Mouse (Mus musculus) urinary bladder, postnatal 14 days (tissue): ENCODE results near the gene Itpr2.

ENCODE experiments used
- DNase-seq: peaks from one replicate; pipeline ENCODE4 v3.0.0; 2021; ENCODE audit warnings: low spot score

Itpr2 gene

DNA sequence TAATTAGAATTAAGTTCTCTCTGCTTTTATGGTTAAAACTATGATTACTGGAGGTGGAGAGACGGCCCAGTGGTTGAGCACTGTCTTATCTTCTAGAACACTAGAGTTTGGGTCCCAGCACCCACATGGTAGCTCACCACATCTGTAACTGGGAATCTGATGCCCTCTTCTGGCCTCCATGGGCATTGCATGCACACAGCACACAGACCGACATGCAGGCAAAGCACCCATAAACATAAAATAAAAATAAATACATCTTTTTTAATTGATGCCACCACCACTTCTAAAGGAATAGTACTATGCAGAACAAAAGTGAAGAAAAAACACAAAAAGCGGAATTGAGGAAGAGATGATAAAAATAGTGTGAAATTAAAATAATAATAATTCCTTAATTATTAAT is 243.8 kb downstream of the Itpr2 start:
- peak; percentile 0 for DNase-seq

DNA sequence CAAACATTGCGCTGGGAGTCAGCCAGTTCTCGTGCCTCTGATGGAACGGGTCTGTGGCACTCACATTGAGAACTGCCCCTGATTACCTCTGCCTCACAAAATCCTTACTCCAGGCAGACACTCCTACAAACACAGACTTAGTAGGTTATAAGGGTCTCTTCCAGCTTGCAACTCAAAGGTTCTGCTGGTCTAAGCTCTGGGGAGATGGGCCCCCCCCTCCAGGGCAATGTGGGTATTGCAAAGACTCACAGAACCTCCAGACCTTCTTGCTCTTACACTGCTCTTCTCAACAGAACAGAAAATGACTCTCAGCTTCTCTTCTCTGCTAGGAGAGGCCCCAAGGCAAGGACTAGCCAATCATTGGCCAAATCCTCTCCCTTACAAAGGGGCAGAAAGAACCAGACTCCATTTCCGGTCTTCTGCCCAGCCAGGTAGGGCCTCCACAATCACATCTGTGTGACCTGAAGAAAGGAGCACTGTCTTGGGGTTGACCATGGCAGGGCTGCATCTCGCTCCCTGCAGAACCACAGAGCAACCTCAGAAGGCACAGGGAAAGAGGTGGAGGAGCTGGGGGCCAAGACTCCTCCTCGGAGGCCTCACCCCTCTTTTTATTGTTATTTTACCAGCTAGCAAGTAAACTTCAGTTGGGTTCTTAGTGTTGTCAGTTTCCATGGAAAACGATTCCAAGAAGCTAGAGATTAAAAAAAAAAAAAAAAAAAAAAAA is 244.9 kb downstream of the Itpr2 start:
- no peak for DNase-seq

DNA sequence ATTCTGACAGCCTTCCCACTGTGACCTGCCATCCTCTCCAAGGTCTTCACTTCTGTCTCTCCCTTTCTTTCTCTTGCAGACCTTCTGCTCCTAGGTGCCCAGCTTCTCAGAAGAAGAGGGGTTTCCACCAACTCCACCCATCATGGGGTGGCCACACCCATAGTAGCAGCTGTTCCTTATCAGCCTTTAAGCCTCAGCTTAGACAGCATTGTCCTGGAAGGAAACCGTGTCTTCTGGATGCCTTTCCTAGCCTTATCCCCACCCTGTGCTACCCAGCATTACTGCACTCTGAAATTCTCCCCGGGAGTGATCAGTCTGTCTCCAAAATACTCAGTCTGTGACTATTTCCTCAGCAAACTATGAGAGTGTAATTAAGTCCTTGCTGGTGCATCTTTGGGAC is 245.6 kb downstream of the Itpr2 start:
- DNase-seq: peak; percentile 12

DNA sequence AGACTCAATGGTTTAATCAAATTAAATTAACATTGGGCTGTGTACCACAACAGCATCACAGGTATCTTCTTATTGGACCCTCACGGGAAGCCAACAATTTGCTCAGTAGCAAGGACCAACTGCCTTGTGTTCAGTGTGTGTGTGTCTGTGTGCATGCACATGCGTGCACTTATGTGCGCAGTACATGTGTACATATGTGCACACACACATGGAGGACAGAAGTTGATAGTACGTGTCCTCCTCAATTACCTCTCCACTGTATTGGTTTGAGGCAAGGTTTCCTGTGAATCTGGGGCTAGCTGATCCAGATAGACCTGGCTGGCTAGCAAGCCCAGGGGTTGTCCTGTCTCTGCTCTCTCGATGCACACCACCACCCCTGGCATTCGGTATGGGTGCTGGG is 246.4 kb downstream of the Itpr2 start:
- DNase-seq: no peak

DNA sequence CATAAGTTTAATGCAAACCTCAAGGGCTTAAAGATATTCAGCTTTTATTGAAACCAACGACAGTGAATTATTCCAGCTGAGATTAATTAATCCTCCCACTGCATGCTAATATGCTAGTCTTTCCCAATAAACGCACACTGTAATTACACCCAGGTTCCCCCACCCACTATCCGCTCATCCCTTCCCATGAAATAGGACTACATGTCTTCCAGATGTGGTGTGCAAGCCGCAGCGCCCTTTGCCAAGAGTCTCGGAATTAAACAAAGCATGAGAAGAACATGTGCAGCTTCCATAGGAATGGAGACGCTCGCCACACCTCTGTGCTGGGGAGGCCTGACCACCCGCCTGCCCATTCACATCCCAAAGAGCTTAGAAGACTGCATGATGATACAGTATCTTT is 247.1 kb downstream of the Itpr2 start:
- no peak for DNase-seq

DNA sequence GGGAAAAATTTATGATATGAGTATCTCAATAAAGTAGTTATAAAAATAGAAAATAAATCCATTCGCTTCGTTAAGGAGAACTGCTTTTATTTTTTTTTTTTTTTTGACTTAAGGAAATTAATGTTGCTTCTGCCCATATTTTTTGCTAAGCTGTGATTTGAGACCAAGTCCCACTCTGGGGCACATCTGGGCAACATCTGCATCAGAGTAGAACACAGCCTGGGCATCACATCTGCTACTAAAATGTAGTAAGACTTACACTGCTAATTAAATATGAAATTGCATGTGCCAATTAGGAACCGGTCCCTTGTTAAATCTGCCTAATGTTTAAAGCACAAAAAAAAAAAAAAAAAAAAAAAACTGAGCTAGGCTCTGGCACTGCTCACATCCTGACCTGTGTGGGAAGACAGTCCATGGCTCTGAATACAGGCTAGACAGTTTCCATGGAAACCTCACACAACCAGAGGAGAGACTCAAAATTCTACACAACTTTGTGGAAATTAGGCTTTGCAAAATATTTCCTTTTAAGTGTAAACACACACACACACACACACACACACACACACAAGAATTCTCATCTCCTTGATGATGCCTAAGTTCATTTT is 247.7 kb downstream of the Itpr2 start:
- DNase-seq: no peak

DNA sequence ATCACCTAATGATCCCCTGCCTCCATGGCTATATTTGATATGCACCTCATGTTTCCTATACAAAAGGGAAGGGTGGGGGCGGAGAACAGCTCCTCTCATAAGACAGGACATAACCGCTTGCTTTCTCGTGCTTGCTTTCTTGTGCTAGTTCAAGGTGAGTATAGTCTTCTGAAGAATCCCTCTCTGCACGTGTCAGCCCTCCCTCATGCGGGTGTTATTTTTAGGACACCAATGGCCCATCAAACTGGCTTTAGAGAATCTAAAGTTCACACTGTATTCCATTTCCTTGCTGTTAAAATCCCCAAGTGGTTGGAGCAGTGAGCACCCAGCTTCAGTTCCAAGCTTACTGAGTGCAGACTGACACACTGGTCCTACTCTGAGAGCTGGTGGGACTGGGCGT is 252.9 kb downstream of the Itpr2 start:
- DNase-seq: no peak

DNA sequence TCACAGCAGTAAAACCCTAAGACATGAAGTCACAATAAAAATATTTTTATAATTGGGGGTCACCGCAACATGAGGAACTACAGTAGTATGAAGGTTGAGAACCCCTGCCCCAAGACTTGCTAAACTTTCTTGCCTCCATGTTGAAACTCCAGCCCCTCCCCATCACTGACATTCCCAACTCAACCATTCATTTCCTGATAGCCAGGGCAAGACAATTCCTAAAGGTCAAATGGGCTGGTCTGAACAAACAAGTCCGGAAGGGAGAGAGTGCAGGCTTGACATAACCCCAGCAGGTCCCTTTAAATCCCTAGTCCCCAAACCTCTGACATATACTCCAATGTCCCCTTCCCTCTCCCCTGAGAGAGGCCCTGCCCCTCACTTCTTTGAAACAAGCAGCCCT is 253.7 kb downstream of the Itpr2 start:
- no peak for DNase-seq

DNA sequence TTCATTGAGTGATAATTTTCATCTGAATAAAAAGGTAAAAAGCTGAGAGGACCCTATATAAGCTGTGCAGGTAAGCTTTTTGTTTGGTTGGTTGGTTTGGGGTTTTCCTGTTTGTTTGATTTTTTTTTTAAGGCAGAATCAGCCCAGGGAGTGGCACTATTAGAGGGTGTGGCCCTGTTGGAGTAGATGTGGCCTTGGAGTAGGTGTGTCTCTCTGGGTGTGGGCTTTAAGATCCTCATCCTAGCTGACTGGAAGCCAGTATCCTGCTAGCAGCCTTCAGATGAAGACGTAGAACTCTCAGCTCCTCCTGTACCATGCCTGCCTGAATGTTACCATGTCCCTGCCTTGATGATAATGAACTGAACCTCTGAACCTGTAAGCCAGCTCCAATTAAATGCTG is 254.1 kb downstream of the Itpr2 start:
- no peak for DNase-seq

DNA sequence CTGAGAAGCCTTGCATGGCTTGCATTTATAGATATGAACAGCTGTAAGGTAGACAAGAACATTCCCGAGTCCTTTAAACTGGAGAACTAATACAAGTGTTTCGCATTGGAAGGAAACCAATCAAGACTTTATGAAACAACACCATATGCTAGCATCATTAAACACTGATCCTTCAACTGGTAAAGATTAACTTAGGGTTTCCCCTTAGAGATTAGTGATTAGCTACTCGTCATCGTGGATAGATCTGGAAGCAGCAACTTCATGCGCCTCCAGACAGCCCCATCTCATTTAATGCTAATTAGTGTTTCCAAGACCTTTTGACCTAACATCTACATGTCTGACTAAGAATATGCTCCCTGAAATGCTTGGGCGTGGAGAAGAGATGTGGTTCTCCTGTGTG is 255.7 kb downstream of the Itpr2 start:
- no peak for DNase-seq

DNA sequence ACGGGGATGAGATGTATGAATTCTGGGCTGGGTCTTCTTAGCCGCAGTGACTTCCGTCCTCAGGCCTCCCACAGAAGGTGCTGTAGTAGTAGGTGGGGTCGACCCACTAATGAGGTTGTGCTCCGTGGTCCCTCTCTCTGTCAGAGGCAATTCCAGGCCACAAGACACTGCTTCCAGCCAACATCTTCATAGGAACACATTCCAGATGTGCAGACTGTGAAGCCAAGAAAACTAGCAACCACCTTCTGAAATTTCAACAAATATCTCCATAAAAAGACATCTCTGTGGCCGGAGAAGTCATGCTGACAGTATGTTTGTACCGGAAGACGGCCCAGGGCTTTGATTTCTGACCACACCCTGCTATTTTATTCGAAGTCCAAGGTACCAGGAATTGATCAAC is 256.1 kb downstream of the Itpr2 start:
- no peak for DNase-seq

DNA sequence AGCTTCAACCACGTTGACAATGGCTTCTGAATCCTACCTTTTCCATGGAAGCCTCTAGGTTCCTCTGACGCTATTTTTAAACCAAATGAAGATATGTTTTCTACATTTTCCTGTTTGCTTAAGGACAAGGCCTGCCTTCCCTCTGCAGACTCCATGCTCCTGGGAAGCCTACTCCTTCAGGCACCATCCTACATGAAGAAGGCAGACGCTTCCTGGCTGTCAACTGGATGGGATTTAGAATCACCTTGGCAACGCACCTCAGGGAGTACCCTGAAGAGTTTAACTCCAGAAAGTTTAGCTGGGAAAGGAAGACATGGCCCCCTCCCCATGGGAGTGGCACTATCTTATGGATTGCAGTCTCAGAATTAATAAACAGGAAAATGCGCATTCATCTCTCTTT is 259.0 kb downstream of the Itpr2 start:
- DNase-seq: no peak

DNA sequence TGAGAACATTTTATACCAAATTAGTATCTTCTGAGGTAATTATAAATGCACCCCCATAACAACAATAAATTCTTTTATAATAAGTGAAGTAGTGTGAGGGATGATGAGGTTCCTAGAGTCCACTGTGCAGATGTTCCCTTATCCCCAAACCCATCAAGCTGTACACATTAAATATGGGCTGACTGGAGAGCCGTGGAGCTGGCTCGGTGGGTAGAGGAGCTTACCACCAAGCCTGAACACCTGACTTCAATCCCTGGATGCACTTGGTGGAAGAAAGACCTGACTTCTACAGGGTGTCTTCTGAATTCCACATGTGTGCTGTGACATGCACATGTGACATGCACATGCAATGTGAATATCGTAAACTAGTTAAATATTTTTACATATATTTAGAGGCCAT is 260.7 kb downstream of the Itpr2 start:
- DNase-seq: no peak

DNA sequence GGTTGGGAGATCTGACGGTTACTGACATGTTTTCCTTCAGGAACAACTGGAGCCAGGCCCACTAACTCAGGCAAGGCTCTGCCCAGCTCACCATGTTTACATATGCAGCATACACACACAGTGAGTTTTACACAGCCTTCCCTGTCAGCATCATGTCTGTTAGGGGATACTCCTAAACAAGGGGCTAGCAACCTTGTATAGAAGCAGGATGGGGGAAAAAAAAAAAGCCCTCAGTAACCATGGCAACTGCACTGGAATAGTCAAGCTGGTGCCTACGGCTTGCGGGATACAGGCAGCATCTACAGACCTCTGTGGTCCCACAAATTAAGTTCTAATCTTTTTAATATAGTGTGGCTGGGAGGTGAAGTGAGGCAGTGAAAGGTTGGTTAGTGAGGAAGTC is 266.9 kb downstream of the Itpr2 start:
- DNase-seq: no peak

DNA sequence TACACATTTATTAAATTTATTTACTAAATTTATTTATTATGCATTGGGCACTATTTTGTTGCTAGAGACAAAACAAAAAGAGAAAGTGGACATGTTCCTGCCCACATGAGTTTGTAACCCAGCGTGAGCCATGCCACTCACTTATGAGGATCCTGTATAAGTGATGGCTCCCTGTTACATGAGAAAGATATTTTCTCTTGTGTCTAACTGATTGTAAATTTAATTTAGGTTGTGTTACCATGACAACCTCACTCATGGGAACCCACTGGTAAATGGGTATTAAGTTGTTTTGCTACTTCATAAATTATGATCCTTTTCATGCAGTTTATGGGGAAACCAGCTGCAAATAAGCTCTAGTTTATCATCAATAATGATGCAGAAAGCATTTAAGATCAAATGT is 267.6 kb downstream of the Itpr2 start:
- no peak for DNase-seq

DNA sequence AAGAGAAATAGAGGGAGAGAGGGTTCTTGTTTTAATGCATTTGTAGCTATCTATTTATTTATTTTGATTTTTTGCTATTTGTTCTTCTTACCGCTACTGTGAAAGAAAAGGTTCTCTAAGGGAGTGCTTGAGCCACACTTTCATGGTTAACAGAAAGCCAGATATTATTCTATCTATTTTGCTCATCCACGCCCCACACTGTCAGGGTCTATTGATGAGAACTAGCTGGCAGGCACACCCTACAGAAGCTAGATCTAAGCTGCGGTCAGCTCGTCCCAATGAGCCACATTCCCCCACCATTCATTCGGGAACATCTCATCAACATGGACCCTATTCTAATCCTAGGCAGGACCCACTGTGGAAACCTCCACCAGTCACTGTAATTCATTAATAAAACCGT is 271.1 kb downstream of the Itpr2 start:
- no peak for DNase-seq

DNA sequence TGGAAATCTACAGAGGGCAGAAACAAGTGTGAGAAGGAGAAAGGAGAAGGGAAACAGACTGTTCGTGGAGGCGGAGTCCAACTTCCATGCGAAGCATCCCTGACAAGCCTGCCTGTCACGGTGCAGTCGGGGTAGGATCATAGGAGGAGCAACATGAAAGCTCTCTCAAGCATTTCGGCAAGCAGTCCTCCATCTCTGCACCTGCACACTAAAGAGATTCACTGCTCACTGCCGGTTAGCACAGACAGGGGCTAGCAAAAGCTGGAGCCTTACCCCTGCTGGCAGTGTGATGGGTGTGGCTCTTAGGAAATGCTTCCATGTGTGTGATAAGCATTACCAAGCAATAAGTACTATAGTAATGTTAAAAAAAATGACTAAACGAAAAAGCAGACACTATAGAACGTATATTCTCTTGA is 271.6 kb downstream of the Itpr2 start:
- no peak for DNase-seq

DNA sequence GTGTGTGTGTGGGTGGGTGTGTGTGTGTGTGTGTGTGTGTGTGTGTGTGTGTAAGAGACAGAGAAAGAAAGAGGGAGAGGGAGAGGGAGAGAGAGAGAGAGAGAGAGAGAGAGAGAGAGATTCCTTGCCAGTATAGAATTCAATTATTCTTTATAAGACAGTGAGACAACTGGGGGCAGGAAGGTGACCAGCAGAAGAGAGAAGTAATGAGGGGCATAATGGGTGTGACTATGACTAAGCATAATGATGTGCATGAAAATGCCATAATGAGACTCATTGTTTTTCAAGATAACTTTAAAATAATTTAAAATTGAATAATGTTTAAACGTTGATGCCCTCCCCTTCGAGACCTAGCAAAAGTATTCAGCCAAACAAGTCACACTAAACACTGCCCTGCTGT is 272.1 kb downstream of the Itpr2 start:
- no peak for DNase-seq

DNA sequence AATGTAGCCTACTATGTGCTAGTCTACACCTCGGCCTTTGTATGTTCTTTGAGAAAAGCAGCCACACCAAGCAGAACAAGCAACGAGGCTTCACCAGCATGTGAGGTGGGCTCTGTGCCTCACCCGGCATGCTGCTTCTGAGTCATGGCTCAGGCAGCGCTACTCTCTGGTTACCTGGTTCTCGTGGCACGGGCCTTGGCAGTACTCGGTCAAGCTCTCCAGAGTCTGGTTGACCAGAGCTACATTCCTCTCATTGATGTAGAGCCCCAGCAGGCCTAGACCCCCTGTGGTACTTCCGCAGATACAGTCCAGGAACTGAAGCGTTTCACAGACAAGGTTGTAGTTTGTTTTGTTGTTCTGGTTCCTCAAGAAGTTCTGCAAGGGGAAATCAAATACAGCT is 272.5 kb downstream of the Itpr2 start:
- DNase-seq: no peak

DNA sequence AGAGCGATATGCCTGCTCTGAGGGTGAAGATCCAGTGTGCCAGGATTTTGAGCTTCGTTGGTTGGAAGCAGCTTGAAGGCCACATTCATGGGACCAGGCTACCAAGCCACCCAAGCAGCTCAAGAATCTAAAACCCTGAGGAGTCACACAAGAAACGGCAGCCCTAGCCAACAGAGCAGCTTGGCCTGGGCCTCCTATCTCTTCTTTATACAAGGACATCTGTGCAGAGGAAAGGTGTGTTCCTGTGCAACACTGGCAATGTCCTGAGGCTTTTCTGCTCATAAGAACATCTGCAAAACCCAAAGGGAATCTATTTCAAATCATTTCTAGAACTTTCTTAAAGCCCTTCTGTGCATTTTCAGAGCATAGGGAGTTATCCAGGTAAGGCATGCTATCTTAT is 274.0 kb downstream of the Itpr2 start:
- DNase-seq: no peak

DNA sequence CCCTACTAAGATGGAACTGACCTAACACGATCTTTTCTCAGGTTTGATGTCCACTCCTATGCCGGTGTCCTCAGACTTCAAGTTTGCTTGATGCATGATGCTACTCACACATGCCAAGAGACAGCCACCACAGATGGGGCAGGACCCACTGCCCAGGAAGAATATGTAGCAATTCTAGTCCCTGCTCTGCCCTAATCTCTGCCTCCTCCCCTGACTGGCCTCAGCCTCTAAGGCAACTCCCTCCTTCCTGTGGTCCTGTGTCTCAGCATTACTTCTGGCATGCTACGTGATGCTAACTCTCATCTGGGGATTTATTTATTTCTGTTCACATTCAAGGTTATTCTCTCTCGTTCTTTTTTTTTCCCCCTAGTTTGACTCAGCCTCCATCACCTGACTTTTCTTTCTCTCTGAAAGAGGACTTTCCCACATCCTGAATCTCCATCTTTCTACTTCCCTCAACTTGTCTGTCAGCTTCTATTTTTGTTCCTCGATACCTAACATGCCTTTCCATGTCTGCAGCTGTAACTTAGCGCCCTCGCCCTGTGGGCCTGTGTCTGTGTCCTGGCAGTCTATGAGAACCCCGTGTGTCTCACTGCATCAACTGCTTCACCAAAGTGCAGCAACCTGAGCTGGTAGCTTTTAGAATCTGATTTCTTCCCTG is 279.5 kb downstream of the Itpr2 start:
- DNase-seq: no peak

DNA sequence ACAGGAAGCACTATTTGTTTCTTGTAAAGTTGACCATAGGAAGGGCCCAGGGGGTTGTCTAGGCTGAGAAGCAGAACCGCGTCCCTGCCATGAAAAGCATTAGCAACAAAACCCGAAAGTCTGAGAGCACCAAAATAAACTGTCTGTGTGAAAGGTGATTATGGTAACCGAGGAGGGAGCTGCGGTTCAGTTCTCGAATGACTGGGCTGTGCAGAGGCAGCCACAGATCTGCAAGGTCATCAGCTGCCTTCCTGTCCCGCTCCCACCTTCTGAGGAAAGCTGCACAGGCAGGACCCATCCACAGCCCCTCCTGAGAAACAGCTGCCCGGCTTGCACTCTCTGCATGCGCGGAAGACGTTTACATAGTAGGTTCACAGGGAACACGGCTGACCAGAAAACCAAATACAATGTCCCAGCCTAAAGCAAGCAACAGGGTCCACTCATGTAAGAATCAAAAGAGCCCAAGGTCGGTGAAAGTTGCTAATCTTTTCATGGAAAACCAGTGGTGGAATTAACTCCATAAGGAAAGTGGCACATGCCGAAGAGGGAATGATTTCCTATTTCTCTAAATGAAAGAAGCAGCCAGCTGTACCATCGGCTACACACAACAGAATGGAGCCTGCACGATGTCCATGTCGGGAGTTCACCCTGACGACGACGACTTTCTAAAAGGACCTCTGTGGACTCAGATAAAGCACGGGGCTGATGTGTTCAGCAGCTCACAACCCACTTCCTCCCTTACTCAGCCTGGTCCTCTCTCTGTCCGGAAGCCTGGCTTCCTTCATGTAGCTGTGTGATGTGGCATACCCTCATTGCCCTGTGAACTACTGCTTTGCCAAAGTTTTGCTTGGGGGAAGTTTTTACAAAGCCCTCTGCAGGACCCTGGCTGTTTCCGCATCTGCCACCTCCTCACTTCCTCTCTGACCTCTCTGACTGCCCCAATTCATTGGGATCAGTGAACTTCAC is 280.4 kb downstream of the Itpr2 start:
- no peak for DNase-seq

DNA sequence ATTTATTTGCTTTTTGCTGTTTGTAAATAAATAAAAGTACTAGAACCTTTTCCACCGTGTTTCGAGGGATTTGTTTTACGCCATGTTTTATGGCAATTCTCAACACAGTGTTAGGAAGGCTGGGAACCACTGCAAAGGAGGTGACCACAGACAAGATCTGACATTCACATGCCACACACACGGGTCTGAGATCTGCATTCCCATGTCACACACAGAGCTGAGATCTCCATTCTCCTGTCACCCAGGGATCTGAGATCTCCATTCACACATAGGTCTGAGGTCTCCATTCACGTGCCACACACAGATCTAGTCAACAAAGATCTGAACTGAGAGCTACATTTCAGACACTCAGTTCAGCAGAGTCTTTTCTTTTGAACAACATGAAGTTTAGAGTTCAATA is 282.0 kb downstream of the Itpr2 start:
- DNase-seq: no peak
